Mouse (Mus musculus): Measurements from ENCODE around the gene Vmn1r166. TPM values are rescaled to one million over a fixed set of nuclear protein-coding genes. Genes with fewer than 3 reads are reported as not detected.
"Not testable (repeated sequence)": the region's sequence is repeated elsewhere in the genome, so short reads cannot be mapped to it uniquely, and the experiment has no call there.

Vmn1r166 gene
- not detected in 2 replicates for total RNA-seq (2014; fragmentation: Nextera tagmentation)
- total RNA-seq (2017): not detected in 2 replicates

- ATAC-seq (replicated peaks; ENCODE audit: low FRiP score, low TSS enrichment, poor library complexity, severe bottlenecking): not testable (repeated sequence)
Observed at GRCm38 (mm10) chr7:23251582-23251981, at the start of gene Vmn1r166. TSS of gene Vmn1r166 (minus strand) at chr7:23251682.

GRCm38 (mm10) chr7:23300892-23301291, 49.4 kb upstream of the Vmn1r166 start, which contains the start of gene Nlrp4e:
TSS of gene Nlrp4e (plus strand) at chr7:23301192.
- not testable (repeated sequence) for ATAC-seq (replicated peaks; ENCODE audit: low FRiP score, low TSS enrichment, poor library complexity, severe bottlenecking)

DNA sequence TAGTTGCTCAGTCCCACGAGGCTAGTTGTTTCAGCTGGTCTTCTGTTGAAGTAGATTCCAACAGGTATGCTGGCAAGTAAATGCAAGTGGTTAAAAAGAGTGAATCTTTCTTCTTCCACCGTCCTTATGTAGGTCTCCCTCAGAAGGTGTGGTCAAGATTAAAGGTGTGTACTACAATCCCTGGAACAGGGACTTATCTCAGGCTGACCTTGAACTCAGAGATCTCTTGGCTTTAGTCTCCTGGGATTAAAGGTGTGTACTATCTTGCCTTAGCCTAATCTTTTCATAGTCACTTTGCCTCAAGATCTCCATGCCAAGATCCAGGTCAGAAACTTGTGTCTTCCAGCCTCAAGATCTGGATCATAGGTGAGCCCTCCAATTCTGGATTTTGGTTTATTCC, 27.3 kb upstream of the Vmn1r166 start, which contains the start of gene Gm6902:
TSS of gene Gm6902 (minus strand) at position 101 of the 400 bp plus-strand sequence.
- ATAC-seq (replicated peaks; ENCODE audit: low FRiP score, low TSS enrichment, poor library complexity, severe bottlenecking): not testable (repeated sequence)

DNA sequence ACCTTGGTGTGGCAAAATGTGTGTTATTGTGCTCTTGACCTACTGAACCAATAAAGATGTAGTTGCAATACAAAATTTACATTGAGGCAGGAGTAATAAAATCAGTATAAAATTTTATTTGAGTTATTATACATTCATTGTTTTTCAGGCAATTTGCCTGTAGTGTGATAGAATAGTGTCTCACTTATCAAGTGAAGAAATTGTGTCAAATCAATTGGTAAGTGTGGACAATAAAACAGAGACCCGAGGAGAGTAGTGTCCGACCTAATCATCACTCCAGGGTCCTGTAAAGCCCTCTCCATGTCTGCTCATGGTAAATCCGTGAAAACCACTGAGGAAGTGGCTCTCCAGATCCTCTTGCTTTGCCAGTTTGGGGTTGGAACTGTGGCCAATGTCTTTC, 34.5 kb downstream of the Vmn1r166 start, which contains the start of gene Vmn1r165:
TSS of gene Vmn1r165 (plus strand) at position 301 of the 400 bp plus-strand sequence.
- ATAC-seq (replicated peaks; ENCODE audit: low FRiP score, low TSS enrichment, poor library complexity, severe bottlenecking): not testable (repeated sequence)

Other genes with a start within 250 kb of the Vmn1r166 start
- not detected in 2 replicates for gene Gm4216, start 231.8 kb downstream of the Vmn1r166 start, total RNA-seq (2014; fragmentation: Nextera tagmentation)
- not detected in 2 replicates for gene Gm4216, start 231.8 kb downstream of the Vmn1r166 start, total RNA-seq (2017)
- not detected in 2 replicates for gene Vmn1r163, start 196.1 kb downstream of the Vmn1r166 start, total RNA-seq (2014; fragmentation: Nextera tagmentation)
- gene Vmn1r163, start 196.1 kb downstream of the Vmn1r166 start, total RNA-seq (2017): not detected in 2 replicates
- not detected in 2 replicates for gene Gm8720, start 184.2 kb downstream of the Vmn1r166 start, total RNA-seq (2014; fragmentation: Nextera tagmentation)
- gene Gm8720, start 184.2 kb downstream of the Vmn1r166 start, total RNA-seq (2017): not detected in 2 replicates
- not detected in 2 replicates for gene Gm10662, start 107.2 kb downstream of the Vmn1r166 start, total RNA-seq (2014; fragmentation: Nextera tagmentation)
- gene Gm10662, start 107.2 kb downstream of the Vmn1r166 start, total RNA-seq (2017): not detected in 2 replicates
- not detected in 2 replicates for gene Vmn1r165, start 34.4 kb downstream of the Vmn1r166 start, total RNA-seq (2014; fragmentation: Nextera tagmentation)
- gene Vmn1r165, start 34.4 kb downstream of the Vmn1r166 start, total RNA-seq (2017): not detected in 2 replicates
- not detected in 2 replicates for gene Gm6902, start 27.2 kb upstream of the Vmn1r166 start, total RNA-seq (2014; fragmentation: Nextera tagmentation)
- not detected in 2 replicates for gene Gm6902, start 27.2 kb upstream of the Vmn1r166 start, total RNA-seq (2017)
- gene Nlrp4e, start 49.5 kb upstream of the Vmn1r166 start, total RNA-seq (2014; fragmentation: Nextera tagmentation): not detected in 2 replicates
- gene Nlrp4e, start 49.5 kb upstream of the Vmn1r166 start, total RNA-seq (2017): not detected in 2 replicates
- gene Nlrp5, start 134.2 kb upstream of the Vmn1r166 start, total RNA-seq (2014; fragmentation: Nextera tagmentation): not detected in 2 replicates
- not detected in 2 replicates for gene Nlrp5, start 134.2 kb upstream of the Vmn1r166 start, total RNA-seq (2017)